Mouse (Mus musculus) bone marrow macrophage, adult 2 months (primary cell): ENCODE results near the gene Tbc1d14. TPM values are rescaled to one million over a fixed set of nuclear protein-coding genes. Genes with fewer than 3 reads are reported as not detected.

Source experiments
- H3K27ac ChIP-seq: 2 replicates; pipeline ENCODE4 v1.5.1; 2012; ENCODE audit warnings: low read depth, low read length; ENCODE audit not compliant: insufficient read depth
- H3K4me1 ChIP-seq: 2 replicates; pipeline ENCODE4 v1.6.1; 2012; ENCODE audit warnings: low read length; ENCODE audit not compliant: control insufficient read depth, insufficient read depth
- H3K4me3 ChIP-seq: 2 replicates; pipeline ENCODE4 v1.5.1; 2012; ENCODE audit warnings: mild to moderate bottlenecking, low read length, moderate library complexity; ENCODE audit not compliant: insufficient read depth
- CTCF ChIP-seq: IDR thresholded peaks from 2 replicates; pipeline ENCODE4 v1.5.1; 2012; ENCODE audit warnings: low read depth, mild to moderate bottlenecking, low read length, moderate library complexity
- POLR2A ChIP-seq: IDR thresholded peaks from 2 replicates; pipeline ENCODE4 v1.6.1; 2012; ENCODE audit warnings: mild to moderate bottlenecking, low read depth, low read length, borderline replicate concordance
- polyA plus RNA-seq: library from polyadenylated mRNA; stranded (reverse); fragments of >200 nt; gene quantifications from 2 replicates; pipeline ENCODE4 v1.2.4, GENCODE M21; 2012; ENCODE audit not compliant: missing spikeins, insufficient read depth, insufficient read length

Tbc1d14 gene
- polyA plus RNA-seq, 1 experiment: 57.8 TPM

GRCm38 (mm10) chr5:36457706-36458105 is 135.4 kb downstream of the Tbc1d14 start:
- TF ChIP-seq POLR2A: no peak
- no peak for TF ChIP-seq CTCF
- no peaks in the 10 kb centered on the region for H3K4me1 ChIP-seq
- no peak overlapping the region for H3K4me3 ChIP-seq
- H3K27ac ChIP-seq: no peak overlapping the region

DNA sequence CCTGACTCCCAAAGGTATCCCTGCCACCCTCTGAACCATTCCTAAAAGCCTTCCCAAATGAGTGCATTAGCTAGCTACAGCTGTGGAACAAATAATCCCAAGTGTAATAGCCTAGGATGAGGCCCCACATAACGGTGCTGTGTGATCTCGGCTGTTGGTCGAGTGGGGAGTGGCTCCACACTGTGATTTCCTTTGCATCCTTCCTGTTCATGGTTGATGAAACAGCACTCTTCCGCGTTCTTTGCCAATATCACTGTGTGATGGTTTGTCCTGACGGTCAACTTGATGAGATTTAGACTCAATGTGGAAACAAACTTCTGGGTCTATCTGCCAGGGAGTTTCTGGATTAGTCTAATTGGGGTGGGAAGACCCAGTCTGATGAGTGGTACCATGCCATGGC is 140.3 kb downstream of the Tbc1d14 start:
- no peak overlapping the region for H3K4me3 ChIP-seq
- peaks cover 3% of the 10 kb centered on the region; the same call in 1 of the 2 replicates for H3K4me1 ChIP-seq
- no peak overlapping the region for H3K27ac ChIP-seq
- TF ChIP-seq POLR2A (no peak), CTCF (no peak)

- no peak for TF ChIP-seq CTCF
- no peak for TF ChIP-seq POLR2A
- Histone ChIP-seq H3K27ac (no peak overlapping the region), H3K4me3 (no peak overlapping the region), H3K4me1 (peaks cover 3% of the 10 kb centered on the region; the same call in 1 of the 2 replicates)
Measured at GRCm38 (mm10) chr5:36451872-36452389, 141.1 kb downstream of the Tbc1d14 start.

DNA sequence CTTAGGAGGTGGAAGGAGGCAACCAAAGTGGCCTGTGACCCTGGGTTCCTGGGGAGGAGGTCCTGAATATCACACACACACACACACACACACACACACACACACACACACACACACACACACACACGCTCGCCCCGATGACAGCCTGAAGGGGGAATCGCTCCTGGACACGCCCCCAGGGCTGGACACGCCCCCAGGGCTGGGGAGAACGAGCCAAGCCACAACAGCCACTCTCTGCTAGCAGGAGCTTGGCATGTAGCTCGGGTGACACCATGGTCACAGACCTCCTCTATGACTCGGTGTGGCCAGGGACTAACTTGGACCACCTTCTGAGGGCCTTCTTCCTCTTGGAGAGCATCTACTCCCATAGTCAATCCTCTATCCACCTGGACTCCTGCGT is 142.0 kb downstream of the Tbc1d14 start:
- no peak overlapping the region for H3K27ac ChIP-seq
- TF ChIP-seq CTCF: no peak
- TF ChIP-seq POLR2A: no peak
- peaks cover 3% of the 10 kb centered on the region; the same call in 1 of the 2 replicates for H3K4me1 ChIP-seq
- no peak overlapping the region for H3K4me3 ChIP-seq

- TF ChIP-seq CTCF (no peak), POLR2A (no peak)
- Histone ChIP-seq H3K27ac (no peak overlapping the region), H3K4me1 (peaks cover 3% of the 10 kb centered on the region; the same call in 1 of the 2 replicates), H3K4me3 (no peak overlapping the region)
Measured at GRCm38 (mm10) chr5:36449710-36450358, 143.2 kb downstream of the Tbc1d14 start.

DNA sequence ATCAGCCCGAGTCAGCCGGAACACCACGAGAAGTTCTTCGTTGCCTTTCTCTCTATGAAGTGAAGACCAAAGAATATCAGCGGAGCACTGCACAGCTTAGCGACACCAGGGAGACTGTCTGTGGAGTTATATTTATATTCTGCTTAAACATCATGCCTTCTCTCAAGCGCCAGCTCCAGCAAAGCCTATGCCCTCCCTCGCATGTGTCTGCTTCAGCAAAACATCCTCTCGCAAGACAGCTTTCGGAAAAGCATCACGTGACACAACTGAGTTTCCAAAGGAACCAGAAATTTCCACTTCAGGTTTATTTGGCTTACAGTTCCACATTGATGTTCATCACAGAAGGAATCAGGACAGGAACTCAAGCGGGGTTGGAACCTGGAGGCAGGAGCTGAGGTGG is 145.2 kb downstream of the Tbc1d14 start:
- no peak overlapping the region for H3K4me3 ChIP-seq
- H3K4me1 ChIP-seq: peaks cover 3% of the 10 kb centered on the region; the same call in 1 of the 2 replicates
- no peak overlapping the region for H3K27ac ChIP-seq
- TF ChIP-seq CTCF (no peak), POLR2A (no peak)

- no peak for TF ChIP-seq CTCF
- TF ChIP-seq POLR2A: no peak
- Histone ChIP-seq H3K4me3 (no peak overlapping the region), H3K27ac (no peak overlapping the region), H3K4me1 (peaks cover 2% of the 10 kb centered on the region; the same call in 1 of the 2 replicates)
Measured at GRCm38 (mm10) chr5:36446166-36446890, 146.7 kb downstream of the Tbc1d14 start.

DNA sequence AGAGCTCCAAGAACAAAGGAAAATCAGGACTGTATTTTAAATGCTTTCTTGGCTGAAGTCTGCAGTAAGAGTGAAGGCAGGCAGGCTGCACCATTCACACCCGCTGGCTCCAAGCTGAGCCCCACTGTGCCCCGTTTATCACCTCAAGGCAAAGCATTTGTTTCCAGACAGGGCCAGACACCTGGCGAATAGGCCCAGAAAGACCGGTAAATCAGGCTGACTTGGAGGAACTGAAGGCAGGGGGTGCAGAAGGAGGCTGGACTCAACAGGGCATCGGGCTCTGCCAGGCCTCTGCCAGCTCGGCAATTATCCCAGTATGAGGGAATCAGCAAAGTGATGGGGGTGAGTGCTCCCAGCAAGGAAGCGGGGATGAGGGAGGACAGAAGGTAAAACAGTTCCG is 148.0 kb downstream of the Tbc1d14 start:
- H3K4me3 ChIP-seq: no peak overlapping the region
- H3K27ac ChIP-seq: no peak overlapping the region
- no peak for TF ChIP-seq POLR2A
- no peak for TF ChIP-seq CTCF
- no peaks in the 10 kb centered on the region for H3K4me1 ChIP-seq

- H3K4me3 ChIP-seq: no peak overlapping the region
- no peak for TF ChIP-seq CTCF
- TF ChIP-seq POLR2A: no peak
- H3K4me1 ChIP-seq: no peaks in the 10 kb centered on the region
- H3K27ac ChIP-seq: no peak overlapping the region
Measured at GRCm38 (mm10) chr5:36444611-36445010, 148.5 kb downstream of the Tbc1d14 start.

DNA sequence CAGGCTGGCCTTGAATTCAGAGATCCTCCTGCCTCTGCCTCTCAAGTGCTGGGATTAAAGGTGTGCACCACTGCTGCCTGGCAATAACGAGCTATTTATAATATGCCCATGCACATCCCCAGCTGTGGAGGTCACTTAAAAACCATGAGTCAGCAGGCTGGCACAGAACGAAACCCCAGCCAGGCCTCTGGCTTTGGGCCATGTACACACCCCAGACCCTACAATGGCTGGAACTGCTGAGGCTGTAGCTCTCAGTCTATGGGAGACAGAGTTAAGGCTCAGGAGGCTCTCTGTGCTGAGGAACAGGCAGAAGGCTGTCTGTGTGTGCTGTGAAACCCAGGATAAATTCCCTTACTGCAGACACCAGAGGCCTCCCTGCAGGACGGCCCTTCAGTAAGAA is 152.3 kb downstream of the Tbc1d14 start:
- TF ChIP-seq POLR2A (no peak), CTCF (no peak)
- no peak overlapping the region for H3K27ac ChIP-seq
- H3K4me3 ChIP-seq: no peak overlapping the region
- H3K4me1 ChIP-seq: no peaks in the 10 kb centered on the region

Other genes starting within 250 kb of the Tbc1d14 start
- 0.31 TPM in 1 of 2 replicates, not detected in the other for gene Sorcs2, start 195.1 kb downstream of the Tbc1d14 start, polyA plus RNA-seq
- 10.4 and 11.1 TPM in 2 replicates for gene Grpel1, start 128.3 kb downstream of the Tbc1d14 start, polyA plus RNA-seq
- gene Tada2b, start 109.0 kb downstream of the Tbc1d14 start, polyA plus RNA-seq: 9.5 and 9.9 TPM in 2 replicates
- gene Ccdc96, start 108.7 kb downstream of the Tbc1d14 start, polyA plus RNA-seq: not detected in 2 replicates
- 32.3 and 34.0 TPM in 2 replicates for gene D5Ertd579e, start 102.7 kb upstream of the Tbc1d14 start, polyA plus RNA-seq
- 16.8 and 16.9 TPM in 2 replicates for gene Bloc1s4, start 155.4 kb upstream of the Tbc1d14 start, polyA plus RNA-seq
- gene Mrfap1, start 203.5 kb upstream of the Tbc1d14 start, polyA plus RNA-seq: 280 and 308 TPM in 2 replicates
- gene Man2b2, start 237.4 kb upstream of the Tbc1d14 start, polyA plus RNA-seq: 86.1 and 111 TPM in 2 replicates